ENCODE assay signal across 10 mouse cellular contexts in the genomic region with DNA sequence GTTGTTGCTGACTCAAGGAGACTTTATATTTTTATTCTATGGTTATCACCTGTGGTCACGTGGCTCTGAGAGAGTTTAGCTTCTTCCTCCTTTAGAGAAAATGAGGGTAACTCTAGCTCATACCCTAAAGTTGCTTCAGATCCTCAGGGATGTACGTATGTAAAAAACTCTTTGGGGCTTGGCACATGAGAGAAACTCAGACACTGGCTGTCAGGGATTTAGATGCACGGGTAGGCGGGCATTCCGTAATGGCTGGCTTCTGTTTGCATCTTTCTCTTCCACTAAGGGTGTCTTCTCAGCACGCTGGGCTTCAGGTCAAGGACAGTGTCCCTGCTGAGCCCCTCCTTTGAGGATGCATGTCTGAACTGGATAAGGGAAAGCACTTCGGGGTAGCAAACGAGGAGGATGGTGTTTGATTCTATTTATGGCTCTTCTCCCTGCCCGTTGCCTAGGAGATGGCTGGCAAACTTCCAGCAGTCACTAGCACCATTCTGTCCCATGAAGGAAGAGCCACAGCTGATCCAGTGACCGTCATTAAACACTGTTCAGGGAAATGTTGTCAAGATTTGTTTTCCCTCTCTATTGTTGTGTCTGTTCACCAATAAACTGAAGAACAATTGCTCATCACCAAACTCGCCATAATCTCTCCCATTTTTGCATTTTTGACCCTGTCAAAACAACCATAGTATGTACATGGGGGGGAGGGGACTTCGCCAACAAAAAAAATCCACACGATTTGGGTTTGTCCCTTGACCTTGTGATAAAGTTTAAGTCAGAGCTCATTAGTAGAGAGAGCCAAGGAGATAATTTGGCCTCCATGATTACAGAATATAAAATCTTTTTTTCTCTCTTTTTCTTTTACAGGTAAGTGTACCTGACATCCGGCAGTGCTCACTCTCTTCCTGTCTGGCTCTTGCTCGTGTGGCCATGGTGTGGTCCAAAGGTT.
DNase-seq lines count a peak whose midpoint lies in the region; ATAC-seq and TF ChIP-seq lines count a peak whose summit lies in the region.
"Had no signal": no experiment of that assay in that cellular context is flagged by ENCODE, and none has a peak within 500 bp of the region (broad histone marks: within the 10 kb centered on the region; RNA-seq: fewer than 3 reads in every experiment).

No protein-coding gene starts in this region.

- H3K36me3 ChIP-seq in liver, postnatal 0 days (replicated peaks; ENCODE audit: insufficient read depth, low read length) = no peaks in the 10 kb centered on the region
- H3K36me3 ChIP-seq: embryonic facial prominence, embryonic 12.5 days had no signal

- H3K4me2 ChIP-seq in liver, postnatal 0 days (ENCODE audit: low read depth, low read length) = no peak overlapping the region
- H3K4me2 ChIP-seq: embryonic facial prominence, embryonic 12.5 days had no signal

- no peak for DNase-seq in frontal cortex, postnatal 25 days (ENCODE audit: low spot score in 2 of 2)
- peak; percentile 97 for DNase-seq in cerebellum, postnatal 10 days
- DNase-seq in heart, adult 8-10 months (ENCODE audit: low spot score) = peak; percentile 67
- peak; percentile 17 to 18 for DNase-seq in kidney, adult 8-10 months
- peak; percentile 47 for DNase-seq in liver, postnatal 0 days
- peak; percentile 70 for DNase-seq in right cerebral cortex, adult 18-20 months
- no peak for DNase-seq in thymus, postnatal 36 days

- no peaks in the 10 kb centered on the region for H3K27me3 ChIP-seq in liver, postnatal 0 days (ENCODE audit: insufficient read depth, low read length)
- H3K27me3 ChIP-seq: embryonic facial prominence, embryonic 12.5 days; megakaryocyte, embryonic 14.5 days had no signal

- no peaks in the 10 kb centered on the region for H3K4me1 ChIP-seq in liver, postnatal 0 days (ENCODE audit: insufficient read depth)
- H3K4me1 ChIP-seq: megakaryocyte, embryonic 14.5 days had no signal

- TF ChIP-seq CTCF in liver, postnatal 0 days (IDR thresholded peaks at IDR 0.05; ENCODE audit: low read depth) = no peak

- ATAC-seq in frontal cortex, adult (ENCODE audit: low TSS enrichment) = peak; percentile 76
- ATAC-seq in liver, postnatal 0 days = no peak

- H3K9ac ChIP-seq in liver, postnatal 0 days (replicated peaks) = no peak overlapping the region
- H3K9ac ChIP-seq: embryonic facial prominence, embryonic 12.5 days had no signal

- no peak overlapping the region for H3K4me3 ChIP-seq in liver, postnatal 0 days (ENCODE audit: low read depth, low read length)
- H3K4me3 ChIP-seq: embryonic facial prominence, embryonic 12.5 days; megakaryocyte, embryonic 14.5 days had no signal

- no peak for TF ChIP-seq EP300 in liver, postnatal 0 days (IDR thresholded peaks at IDR 0.05; ENCODE audit: low read depth)

- no peak overlapping the region for H3K27ac ChIP-seq in liver, postnatal 0 days (ENCODE audit: low read depth)
- H3K27ac ChIP-seq: embryonic facial prominence, embryonic 12.5 days had no signal

- H3K9me3 ChIP-seq in liver, postnatal 0 days (ENCODE audit: low read length) = no peaks in the 10 kb centered on the region

- 47% methylated on average over 15 of the region's 15 CpGs for WGBS in liver, postnatal 0 days (ENCODE audit: insufficient replicate concordance)

Comparison
In these comparisons a context has a peak if more than half of its experiments do, and no peak if none do; other contexts are left out.
1. DNase-seq: peak in cerebellum, postnatal 10 days (2 of 2), heart, adult 8-10 months (single experiment), kidney, adult 8-10 months (2 of 2), liver, postnatal 0 days (single experiment) and right cerebral cortex, adult 18-20 months (single experiment); none in frontal cortex, postnatal 25 days (0 of 2) and thymus, postnatal 36 days (0 of 2).